Mouse (Mus musculus) embryonic fibroblast, embryonic 13.5 days (primary cell): ENCODE data around the gene Krtap5-2.

ENCODE experiments used
- CTCF ChIP-seq: IDR thresholded peaks from 2 replicates; pipeline ENCODE4 v1.5.1; 2011; ENCODE audit warnings: mild to moderate bottlenecking, control low read depth, low read length, moderate library complexity, borderline replicate concordance; ENCODE audit not compliant: insufficient read depth
- POLR2A ChIP-seq: IDR thresholded peaks from 2 replicates; pipeline ENCODE4 v1.6.1; 2011; ENCODE audit warnings: low read depth, mild to moderate bottlenecking, control low read depth, low read length, moderate library complexity

GRCm38 (mm10) chr7:142155308-142155707, 20.5 kb downstream of the Krtap5-2 start:
- TF ChIP-seq CTCF: no peak
- no peak for TF ChIP-seq POLR2A
